Comparison of ENCODE assay signal across 28 mouse cellular contexts in the genomic region with DNA sequence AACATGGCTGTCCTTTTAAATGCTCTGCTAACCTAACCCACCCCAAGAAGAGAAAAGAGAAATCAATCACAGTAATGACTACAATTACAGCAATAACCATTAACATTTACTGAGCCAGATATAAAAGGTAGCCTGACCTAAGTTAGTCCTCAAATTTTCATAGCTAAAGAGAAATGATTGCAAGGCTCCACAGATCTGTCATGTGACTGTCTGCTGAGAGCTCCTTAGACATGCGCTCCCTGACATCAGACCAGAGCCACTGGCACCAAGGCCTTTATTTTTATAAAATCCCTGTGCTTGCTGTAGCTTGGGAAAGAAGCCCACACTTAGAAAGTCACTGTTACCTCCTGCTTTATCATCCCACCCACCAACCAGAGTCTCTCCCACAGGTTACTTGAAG. TPM values are rescaled to one million over a fixed set of nuclear protein-coding genes. Genes with fewer than 3 reads are reported as not detected.
A peak's percentile ranks its signal among the peaks of the same experiment; 100 is the strongest.
DNase-seq lines count a peak whose midpoint lies in the region; ATAC-seq and TF ChIP-seq lines count a peak whose summit lies in the region.
"Had no signal": no experiment of that assay in that cellular context is flagged by ENCODE, and none has a peak within 500 bp of the region (broad histone marks: within the 10 kb centered on the region; RNA-seq: fewer than 3 reads in every experiment).

No protein-coding gene starts in this region.

- DNase-seq in heart, postnatal 25 days (ENCODE audit: low spot score) = no peak
- DNase-seq in MEL (ENCODE audit: low read depth, low spot score) = peak; percentile 20
- no peak for DNase-seq in cerebellum, adult 11 months
- DNase-seq: adrenal gland, adult 8-10 months; adrenal gland, postnatal 25 days; B cell, adult 2 months; cerebellum, adult 2 months; cerebellum, adult 9-11 months; cerebellum, postnatal 25 days; forebrain, postnatal 0 days; gastrocnemius, postnatal 10 days; gastrocnemius, postnatal 36 days; heart, adult 2 months; heart, postnatal 36 days; kidney, adult 11 months had no signal

- H3K9me3 ChIP-seq in heart, embryonic 13.5 days = no peaks in the 10 kb centered on the region
- H3K9me3 ChIP-seq in megakaryocyte, embryonic 14.5 days = no peaks in the 10 kb centered on the region
- no peaks in the 10 kb centered on the region for H3K9me3 ChIP-seq in MEL (replicated peaks; ENCODE audit: insufficient read depth, low read length)
- H3K9me3 ChIP-seq: embryonic facial prominence, embryonic 12.5 days; embryonic facial prominence, embryonic 15.5 days; heart, embryonic 10.5 days; hindbrain, embryonic 10.5 days; hindbrain, embryonic 13.5 days had no signal

- no peak for TF ChIP-seq RAD21 in MEL (IDR thresholded peaks at IDR 0.05; ENCODE audit: low read depth, low read length)

- WGBS in heart, embryonic 13.5 days = 92% methylated on average over 1 of the region's 1 CpGs

- peaks cover 23% of the 10 kb centered on the region for H3K4me1 ChIP-seq in heart, embryonic 13.5 days
- peaks cover 90% of the 10 kb centered on the region for H3K4me1 ChIP-seq in megakaryocyte, embryonic 14.5 days
- H3K4me1 ChIP-seq in MEL (ENCODE audit: control insufficient read depth in 1 of 2, insufficient read depth in 2 of 2, low read length in 2 of 2) = peaks cover 10 to 24% of the 10 kb centered on the region in 2 experiments
- H3K4me1 ChIP-seq: embryonic facial prominence, embryonic 12.5 days; embryonic facial prominence, embryonic 15.5 days; hindbrain, embryonic 13.5 days had no signal

- peaks cover 50% of the 10 kb centered on the region for H3K36me3 ChIP-seq in heart, embryonic 13.5 days
- peaks cover 66% of the 10 kb centered on the region for H3K36me3 ChIP-seq in megakaryocyte, embryonic 14.5 days (replicated peaks; ENCODE audit: low read length)
- peaks cover 0 to 15% of the 10 kb centered on the region in 2 experiments; a peak in 2 of 4 replicates for H3K36me3 ChIP-seq in MEL (ENCODE audit: control insufficient read depth in 1 of 2, insufficient read depth in 2 of 2, low read length in 2 of 2)
- H3K36me3 ChIP-seq: hindbrain, embryonic 10.5 days; hindbrain, embryonic 13.5 days had no signal

- H3K27me3 ChIP-seq in heart, embryonic 13.5 days (replicated peaks) = 0 out of 2 replicates have a peak, but pooled peaks cover 2% of the 10 kb centered on the region
- no peaks in the 10 kb centered on the region for H3K27me3 ChIP-seq in megakaryocyte, embryonic 14.5 days (replicated peaks)
- H3K27me3 ChIP-seq in MEL (ENCODE audit: control insufficient read depth in 1 of 2, insufficient read depth in 2 of 2, low read length in 2 of 2) = no peaks in the 10 kb centered on the region
- H3K27me3 ChIP-seq: CH12.LX; embryonic facial prominence, embryonic 12.5 days; embryonic facial prominence, embryonic 15.5 days had no signal

- no peak for TF ChIP-seq CTCF in MEL (IDR thresholded peaks at IDR 0.05 in 2 of 3, conservative IDR thresholded peaks at IDR 0.05 in 1 of 3; ENCODE audit: control insufficient read depth in 1 of 3, insufficient read depth in 1 of 3, low read depth in 2 of 3, low read length in 3 of 3, poor library complexity in 1 of 3, severe bottlenecking in 1 of 3)

- 0 out of 2 replicates have a peak overlapping the region, but pooled peaks have one; percentile 84 for H3K27ac ChIP-seq in heart, embryonic 13.5 days (replicated peaks)
- H3K27ac ChIP-seq in MEL (ENCODE audit: control insufficient read depth, low read depth, low read length) = no peak overlapping the region; the same call in 1 of the 2 replicates
- H3K27ac ChIP-seq: embryonic facial prominence, embryonic 12.5 days; embryonic facial prominence, embryonic 15.5 days; heart, adult 2 months; hindbrain, embryonic 10.5 days; hindbrain, embryonic 13.5 days had no signal

- intact Hi-C loops in heart, postnatal 25 days (cut with DNase I) = no loop called here

- H3K9ac ChIP-seq in heart, embryonic 13.5 days = no peak overlapping the region
- no peak overlapping the region for H3K9ac ChIP-seq in MEL (ENCODE audit: control insufficient read depth, low read depth, low read length, poor library complexity, severe bottlenecking)
- H3K9ac ChIP-seq: embryonic facial prominence, embryonic 12.5 days; embryonic facial prominence, embryonic 15.5 days; forebrain, postnatal 0 days; hindbrain, embryonic 13.5 days had no signal

- TF ChIP-seq POLR2A in MEL (IDR thresholded peaks at IDR 0.05; ENCODE audit: control insufficient read depth in 1 of 2, insufficient read depth in 1 of 2, low read depth in 1 of 2, low read length in 2 of 2, poor library complexity in 1 of 2) = no peak

- TF ChIP-seq EP300 in MEL (IDR thresholded peaks at IDR 0.05; ENCODE audit: low read depth in 1 of 2, low read length in 2 of 2) = no peak

- no peak overlapping the region for H3K4me3 ChIP-seq in heart, embryonic 13.5 days
- H3K4me3 ChIP-seq in megakaryocyte, embryonic 14.5 days (replicated peaks) = peak overlapping the region; percentile 83
- H3K4me3 ChIP-seq in MEL (ENCODE audit: control insufficient read depth in 1 of 2, insufficient read depth in 1 of 2, low read depth in 2 of 2, low read length in 2 of 2) = no peak overlapping the region
- H3K4me3 ChIP-seq: embryonic facial prominence, embryonic 12.5 days; embryonic facial prominence, embryonic 15.5 days; heart, adult 2 months; heart, embryonic 10.5 days; hindbrain, embryonic 10.5 days; hindbrain, embryonic 13.5 days had no signal

- no peak for ATAC-seq in heart, embryonic 13.5 days (ENCODE audit: extremely low read depth, insufficient number of reproducible peaks, low FRiP score, low TSS enrichment)
- no peak for ATAC-seq in megakaryocyte, adult 5-6 weeks (ENCODE audit: poor library complexity, severe bottlenecking)
- ATAC-seq: activated CD4-positive, CD25-positive, alpha-beta regulatory T cell, adult 4 months; forebrain, embryonic 14.5 days; forebrain, postnatal 0 days; hindbrain, embryonic 16.5 days; inflammation-experienced regulatory T-cells, adult 6 months had no signal

- H3K4me2 ChIP-seq in heart, embryonic 13.5 days = no peak overlapping the region
- H3K4me2 ChIP-seq: embryonic facial prominence, embryonic 12.5 days; embryonic facial prominence, embryonic 15.5 days; hindbrain, embryonic 13.5 days had no signal

- no peaks in the 10 kb centered on the region for H3K79me2 ChIP-seq in MEL (ENCODE audit: control insufficient read depth, insufficient read depth, low read length, poor library complexity)

TF ChIP-seq in MEL, 35 proteins besides CTCF, POLR2A, EP300 and RAD21:
- TF ChIP-seq TCF12 (IDR thresholded peaks at IDR 0.05; ENCODE audit: low read depth, low read length) = no peak
- no peak for TF ChIP-seq ETS1 (IDR thresholded peaks at IDR 0.05; ENCODE audit: low read depth, low read length)
- peak; percentile 57; the same call in 1 of the 2 replicates for TF ChIP-seq USF1 (IDR thresholded peaks at IDR 0.05; ENCODE audit: low read depth, low read length)
TF ChIP-seq in MEL: peak in this region for 1.

RNA-seq across cellular contexts. Expression of a gene that starts 11.8 kb away (rescaled TPM):
- 5.9 and 6.6 TPM in 2 replicates for polyA plus RNA-seq in heart, embryonic 13.5 days (2015; fragmentation: Nextera tagmentation; extraction: Ambion mirVana)
- total RNA-seq in heart, postnatal 25 days (2021) = 10 to 100 TPM; 17.4 TPM
- 5.3 and 6.5 TPM in 2 replicates for polyA plus RNA-seq in megakaryocyte, embryonic 14.5 days (2012; ENCODE audit: insufficient read depth, low replicate concordance)
- total RNA-seq in megakaryocyte, adult 5-6 weeks (2015) = 2.3 and 2.7 TPM in 2 replicates
- total RNA-seq in megakaryocyte, adult 5-6 weeks (2017) = 3.1 and 3.8 TPM in 2 replicates
- 2.7 and 3.1 TPM in 2 replicates for total RNA-seq in MEL (2012; rRNA removed)
- polyA plus RNA-seq in MEL (2012; ENCODE audit: insufficient read depth in 1 of 2, insufficient read length in 2 of 2, low read depth in 1 of 2, low replicate concordance in 2 of 2, missing spikeins in 1 of 2) = 1 to 10 TPM in 1 of 2 experiments, not detected in 1; 9.5 TPM
